Mouse (Mus musculus) retina, postnatal 1 day (tissue): ENCODE data around the gene Speer4c.
"Not testable (repeated sequence)": the region's sequence is repeated elsewhere in the genome, so short reads cannot be mapped to it uniquely, and the experiment has no call there.

ENCODE experiments used
- DNase-seq: peaks from one replicate; pipeline ENCODE4 v3.0.0-alpha.2; 2012

The Speer4c gene

DNA sequence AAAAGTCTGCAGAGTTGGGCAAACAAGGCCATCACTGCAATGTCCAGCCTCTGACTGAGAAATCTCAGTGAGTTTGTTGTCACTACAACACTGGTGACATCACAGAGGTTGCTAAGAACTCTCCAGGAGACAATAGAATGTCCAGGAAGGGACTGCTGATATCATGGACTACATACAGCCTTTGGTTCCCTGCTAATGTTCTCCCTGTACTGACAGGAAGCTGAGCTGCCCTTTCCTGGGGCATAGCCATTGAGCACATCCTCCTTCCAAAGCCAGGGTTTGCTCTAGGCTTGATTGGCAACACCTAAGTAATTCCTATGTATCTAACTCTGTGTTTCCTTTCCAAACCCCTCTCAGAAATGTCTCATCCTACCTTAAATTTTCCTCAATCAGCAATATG is at the start of gene Speer4c:
Speer4c (minus strand) TSS at position 101 of the 400 bp plus-strand sequence.
- not testable (repeated sequence) for DNase-seq

DNA sequence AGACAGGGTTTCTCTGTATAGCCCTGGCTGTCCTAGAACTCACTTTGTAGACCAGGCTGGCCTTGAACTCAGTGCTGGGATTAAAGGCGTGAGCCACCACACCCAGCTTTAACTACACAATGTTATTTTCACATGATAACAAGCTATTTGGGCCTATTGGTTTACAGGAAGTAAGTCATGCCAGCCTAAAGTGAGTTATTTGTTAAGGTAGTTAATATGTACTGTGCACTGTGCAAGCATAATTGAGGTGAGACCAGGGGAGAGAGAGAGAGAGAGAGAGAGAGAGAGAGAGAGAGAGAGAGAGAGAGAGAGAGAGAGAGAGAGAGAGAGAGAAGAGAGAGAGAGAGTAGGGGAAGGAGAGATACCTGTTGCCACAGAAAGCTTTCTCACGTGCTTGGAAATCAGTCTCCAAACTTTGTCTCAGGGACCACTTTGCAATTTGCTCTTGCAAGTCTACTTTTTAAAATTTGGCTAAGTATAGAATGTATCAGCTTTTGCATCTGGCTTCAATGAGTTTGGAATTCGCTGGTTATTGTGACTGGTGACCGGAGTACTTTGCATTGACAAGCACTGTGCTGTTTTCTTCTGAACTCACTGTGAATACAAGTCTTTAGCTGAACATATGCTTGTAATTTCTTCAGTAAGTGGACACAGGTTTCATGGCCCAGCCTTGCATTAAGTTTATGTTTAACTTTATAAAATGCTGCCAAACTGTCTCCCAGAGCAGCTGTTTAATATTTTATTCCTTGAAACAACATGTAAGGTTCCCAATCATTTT is 33.6 kb upstream of the Speer4c start:
- no peak for DNase-seq

DNA sequence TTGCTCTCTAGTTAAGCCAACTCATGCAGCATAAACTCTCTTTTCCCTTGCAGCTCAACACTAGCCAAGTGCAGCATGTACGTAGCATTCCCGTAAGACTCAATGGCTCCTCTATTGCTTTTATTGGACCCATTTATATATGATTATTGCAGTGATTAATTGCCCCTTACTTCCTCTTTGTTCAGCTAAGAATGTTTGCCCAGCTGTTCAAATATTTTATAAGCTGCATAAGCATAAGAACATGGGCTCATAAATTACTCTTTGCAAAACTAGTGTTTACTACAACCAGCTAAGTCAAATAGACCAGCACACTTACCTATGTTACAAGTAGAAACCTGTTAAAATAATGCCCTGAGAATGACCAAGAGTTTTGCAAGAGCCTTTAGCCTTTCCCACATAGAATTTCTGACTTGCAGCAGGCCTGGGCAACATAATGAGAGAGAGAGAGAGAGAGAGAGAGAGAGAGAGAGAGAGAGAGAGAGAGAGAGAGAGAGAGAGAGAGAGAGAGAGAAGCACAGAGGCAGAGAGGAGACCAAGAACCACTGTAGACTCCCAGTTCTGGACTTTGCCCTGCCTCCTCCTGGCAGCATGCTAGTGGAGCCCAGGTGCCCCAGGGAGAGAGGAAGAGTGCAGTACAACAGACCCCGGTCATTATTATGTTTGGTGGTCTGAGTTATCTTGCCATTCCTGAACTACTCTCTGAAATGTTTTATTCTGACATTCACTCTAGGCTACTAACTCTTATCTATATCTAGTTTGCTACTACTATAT is 20.2 kb upstream of the Speer4c start:
- DNase-seq, result no peak

DNA sequence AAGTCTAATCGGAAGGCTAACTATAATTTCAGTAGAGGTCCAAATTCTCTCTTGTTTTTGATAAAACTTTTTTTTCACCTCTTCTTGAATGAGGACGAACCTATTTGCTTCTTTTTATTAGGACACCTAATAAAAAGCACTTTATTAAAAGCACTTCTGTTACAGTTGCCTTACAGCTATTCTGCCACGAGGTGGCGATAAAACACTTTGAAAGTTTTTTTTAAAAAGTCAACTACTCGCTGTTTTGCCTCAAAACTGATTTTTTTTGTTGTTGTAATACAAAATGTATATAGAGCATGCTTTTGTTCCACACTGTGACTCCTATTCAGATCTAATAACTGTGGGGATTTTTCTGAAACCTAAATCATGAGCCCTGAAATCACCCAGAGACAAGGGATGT is 11.2 kb downstream of the Speer4c start:
- not testable (repeated sequence) for DNase-seq

DNA sequence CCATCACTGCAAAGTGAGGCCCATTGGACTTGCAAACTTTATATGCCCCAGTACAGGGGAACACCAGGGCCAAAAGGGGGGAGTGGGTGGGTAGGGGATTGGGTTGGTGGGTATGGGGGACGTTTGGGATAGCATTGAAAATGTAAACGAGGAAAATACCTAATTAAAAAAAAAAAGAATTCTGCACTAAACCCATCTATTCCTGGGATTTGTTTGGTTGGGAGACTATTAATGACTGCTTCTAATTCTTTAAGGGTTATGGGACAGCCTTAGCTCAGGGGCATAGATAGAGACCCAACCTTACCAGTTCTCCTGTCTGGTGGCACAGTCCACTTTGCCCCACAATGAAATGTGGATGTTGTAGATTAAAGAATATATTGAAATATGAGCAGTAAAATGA is 16.4 kb downstream of the Speer4c start:
- not testable (repeated sequence) for DNase-seq

DNA sequence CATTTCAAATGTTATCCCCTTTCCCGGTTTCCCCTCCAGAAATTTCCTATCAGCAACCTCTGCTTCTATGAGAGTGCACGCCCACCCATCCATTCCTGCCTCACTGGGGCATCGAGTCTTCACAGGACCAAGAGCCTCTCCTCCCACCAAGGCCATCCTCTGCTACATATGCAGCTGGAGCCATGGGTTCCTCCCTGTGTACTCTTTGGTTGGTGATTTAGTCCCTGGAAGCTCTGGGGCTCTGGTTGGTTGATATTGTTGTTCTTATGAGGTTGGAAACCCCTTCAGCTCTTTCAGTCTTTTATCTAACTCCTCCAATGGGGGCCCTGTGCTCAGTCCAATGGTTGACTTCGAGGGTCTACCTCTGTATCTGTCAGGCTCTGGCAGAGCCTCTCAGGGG is 22.2 kb downstream of the Speer4c start:
- DNase-seq, result not testable (repeated sequence)

DNA sequence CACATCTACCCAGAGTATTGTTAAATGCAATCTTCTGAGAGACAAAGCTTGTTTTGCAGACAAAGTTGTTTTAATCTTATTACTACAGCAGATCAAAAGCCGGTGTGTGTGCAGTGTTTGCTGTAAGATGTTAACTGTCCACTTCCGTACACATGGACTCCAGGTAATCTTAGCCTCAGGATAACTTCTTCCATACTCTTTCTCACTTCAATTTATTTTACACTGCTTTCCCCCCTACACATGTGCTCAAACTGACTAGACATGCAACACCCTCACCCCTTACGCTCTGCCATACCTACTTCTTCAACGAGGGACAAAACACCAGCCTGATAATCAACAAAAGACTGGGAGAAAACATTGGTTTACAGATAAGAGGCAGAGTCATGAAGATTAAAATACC is 23.2 kb downstream of the Speer4c start:
- not testable (repeated sequence) for DNase-seq

DNA sequence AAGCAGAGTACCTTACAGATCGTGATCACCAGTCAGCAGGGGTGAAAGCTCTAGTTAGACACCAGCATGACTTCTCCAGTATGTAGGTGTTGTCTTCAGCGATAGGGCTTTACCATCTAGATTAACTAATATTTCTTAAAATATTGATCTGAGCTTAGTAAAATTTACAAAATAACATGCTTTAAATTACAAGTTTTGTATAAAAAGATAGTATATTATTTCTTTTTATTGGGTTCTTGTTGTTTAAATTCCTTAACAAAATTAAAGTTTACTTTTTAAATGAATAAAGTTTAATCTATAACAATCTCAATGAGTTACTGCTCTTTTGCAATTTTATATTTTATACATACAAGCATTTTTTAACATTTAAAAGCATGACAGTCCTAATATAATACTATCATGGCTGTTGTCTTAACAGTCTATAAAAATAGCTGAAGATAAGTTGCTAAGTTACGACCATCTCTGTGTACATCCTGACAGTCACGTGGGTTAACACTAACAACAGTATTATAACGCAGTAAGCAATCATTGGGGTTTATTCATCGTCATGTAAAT is 24.3 kb downstream of the Speer4c start:
- not testable (repeated sequence) for DNase-seq

DNA sequence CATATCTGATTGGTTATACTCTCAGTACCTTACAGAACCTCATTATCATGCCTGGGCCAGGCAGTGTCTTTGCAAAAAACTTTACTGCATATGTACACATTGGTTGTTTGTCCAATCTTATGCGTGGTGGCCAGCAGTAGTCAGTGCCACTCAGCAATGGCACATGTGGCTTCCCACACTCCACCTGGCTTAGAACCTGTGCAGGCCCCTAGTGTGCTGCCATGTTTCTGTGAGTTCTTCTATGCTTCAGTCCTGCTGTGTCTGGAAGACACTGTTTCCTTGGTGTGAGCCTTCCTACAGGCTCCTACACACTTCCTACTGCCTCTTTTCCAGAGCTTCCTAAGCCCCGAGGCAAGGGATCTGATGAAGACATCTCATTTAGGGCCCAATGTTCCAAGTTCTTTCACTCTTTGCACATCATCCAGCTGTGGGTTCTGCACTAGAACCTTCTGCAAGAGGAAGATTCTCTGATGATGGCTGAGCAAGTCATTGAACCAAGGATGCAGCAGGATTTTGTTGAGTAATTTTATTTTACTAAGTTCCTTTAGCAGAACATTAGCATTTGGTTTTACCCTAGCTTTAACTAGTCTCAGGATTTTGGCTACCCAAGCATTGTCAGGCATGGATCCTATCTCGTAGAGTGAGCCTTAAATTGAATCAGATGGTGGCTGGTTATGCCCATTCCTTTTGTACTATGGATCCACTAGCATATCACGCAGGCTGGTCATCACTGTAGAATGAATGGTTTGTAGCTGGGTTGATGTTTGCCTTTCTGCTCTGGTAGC is 25.0 kb downstream of the Speer4c start:
- DNase-seq, result not testable (repeated sequence)

DNA sequence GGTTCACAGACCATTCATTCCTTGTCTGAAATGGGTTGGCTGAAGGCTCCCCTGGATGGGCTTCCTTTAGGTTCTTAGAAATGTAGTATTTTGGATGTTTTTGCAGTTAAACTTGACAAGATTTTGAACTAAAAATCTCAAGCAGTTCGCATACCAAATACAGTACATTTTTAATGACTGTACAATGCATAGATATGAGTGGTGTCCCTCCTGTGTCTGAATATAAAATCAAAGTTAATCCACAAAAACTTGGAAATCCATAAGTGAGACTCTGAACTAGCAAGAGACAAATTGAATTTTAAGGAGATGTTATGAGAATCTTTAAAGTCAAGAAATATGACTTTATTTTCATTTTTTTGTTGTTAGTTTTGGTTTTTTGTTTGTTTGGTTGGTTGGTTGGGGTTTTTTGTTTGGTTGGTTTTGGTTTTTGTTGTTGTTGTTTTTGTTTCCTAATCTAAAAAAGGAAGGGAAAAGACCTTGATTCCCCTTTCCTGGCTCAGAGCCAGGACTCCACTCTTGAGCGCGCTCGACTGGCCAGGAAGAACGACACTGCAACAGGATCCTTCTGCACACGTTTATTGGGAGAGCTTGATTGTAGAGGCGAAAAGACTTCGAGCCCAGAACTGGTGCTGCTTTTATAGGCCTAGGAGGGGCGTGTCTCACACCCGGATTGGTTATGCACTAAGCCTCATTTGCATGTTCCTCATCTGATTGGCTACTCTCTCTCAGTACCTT is 32.6 kb downstream of the Speer4c start:
- DNase-seq, result not testable (repeated sequence)

DNA sequence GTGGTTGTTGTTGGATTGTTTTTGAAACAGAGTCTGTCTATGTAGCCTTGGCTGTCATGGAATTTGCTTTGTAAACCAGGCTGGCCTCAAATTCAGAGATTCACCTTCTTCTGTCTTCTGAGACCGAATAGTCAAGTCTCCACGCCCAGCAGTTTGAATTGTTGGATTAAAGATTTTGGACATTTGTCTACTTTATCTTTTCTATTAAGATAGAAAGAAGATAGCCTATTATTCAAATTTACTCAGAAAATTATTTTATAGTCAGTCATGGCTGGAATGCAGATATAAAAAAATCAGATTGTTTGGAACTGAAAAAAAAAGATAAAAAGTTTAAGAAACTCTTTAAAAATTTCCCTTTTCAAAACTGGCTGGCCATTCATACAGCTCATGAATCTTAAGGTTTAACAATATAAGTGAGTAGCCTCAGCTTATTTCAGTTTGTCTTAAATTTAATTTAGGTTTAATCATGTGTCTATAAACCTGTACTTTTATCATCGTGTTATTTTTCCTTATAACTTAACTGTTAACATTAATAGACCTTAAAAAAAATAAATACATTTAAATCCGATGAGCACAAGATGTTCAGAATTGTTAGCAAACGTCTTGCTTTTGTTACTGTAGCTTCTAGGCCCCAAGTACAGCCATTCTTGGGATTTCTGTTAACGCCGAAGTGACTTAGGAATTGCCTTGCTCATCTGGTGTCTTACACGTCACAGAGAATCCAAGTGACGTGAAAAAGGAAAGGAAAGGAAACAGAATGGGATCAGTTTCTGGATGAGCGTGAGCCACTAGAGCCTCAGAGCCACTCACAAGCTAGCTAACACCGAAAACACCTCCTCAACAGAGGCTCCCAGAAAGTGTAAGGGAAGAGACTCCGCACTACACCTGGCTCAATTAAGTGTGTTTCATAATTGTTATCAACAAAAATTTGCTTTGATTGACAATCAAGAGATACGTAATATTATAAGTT is 33.8 kb downstream of the Speer4c start:
- DNase-seq, result not testable (repeated sequence)

DNA sequence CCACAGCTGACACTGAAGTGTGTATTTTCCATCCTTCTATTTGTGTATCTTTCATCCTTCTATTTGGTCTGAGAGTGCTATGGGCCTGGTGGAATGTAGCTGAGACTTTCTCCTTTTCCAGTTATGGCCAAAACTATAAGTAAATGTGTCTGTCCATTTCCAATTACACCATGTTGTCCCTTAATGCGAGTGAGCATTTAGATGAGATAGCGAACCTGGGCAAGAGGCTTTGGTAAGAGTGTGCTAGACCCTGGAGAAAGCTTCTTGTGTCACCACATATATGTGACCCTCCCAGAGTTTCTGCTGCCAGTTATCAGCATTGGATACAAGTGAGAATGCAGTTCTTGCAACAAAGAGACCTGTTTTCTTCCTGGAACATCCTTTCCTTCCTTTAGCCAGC is 35.2 kb downstream of the Speer4c start:
- not testable (repeated sequence) for DNase-seq

DNA sequence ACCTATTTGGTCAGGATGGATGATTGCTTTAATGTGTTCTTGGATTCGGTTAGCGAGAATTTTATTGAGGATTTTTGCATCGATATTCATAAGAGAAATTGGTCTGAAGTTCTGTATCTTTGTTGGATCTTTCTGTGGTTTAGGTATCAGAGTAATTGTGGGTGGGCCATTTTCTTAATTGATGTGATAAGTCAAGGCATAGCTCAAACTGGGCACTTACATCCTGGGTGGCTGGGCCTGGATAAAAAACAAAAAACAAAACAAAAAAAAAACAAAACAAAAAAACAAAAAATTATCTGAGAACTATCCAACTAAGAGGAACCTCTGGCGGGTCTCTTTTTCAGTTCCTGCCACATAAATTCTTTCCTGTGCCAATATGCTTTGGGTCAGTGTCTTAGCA is 36.3 kb downstream of the Speer4c start:
- not testable (repeated sequence) for DNase-seq

DNA sequence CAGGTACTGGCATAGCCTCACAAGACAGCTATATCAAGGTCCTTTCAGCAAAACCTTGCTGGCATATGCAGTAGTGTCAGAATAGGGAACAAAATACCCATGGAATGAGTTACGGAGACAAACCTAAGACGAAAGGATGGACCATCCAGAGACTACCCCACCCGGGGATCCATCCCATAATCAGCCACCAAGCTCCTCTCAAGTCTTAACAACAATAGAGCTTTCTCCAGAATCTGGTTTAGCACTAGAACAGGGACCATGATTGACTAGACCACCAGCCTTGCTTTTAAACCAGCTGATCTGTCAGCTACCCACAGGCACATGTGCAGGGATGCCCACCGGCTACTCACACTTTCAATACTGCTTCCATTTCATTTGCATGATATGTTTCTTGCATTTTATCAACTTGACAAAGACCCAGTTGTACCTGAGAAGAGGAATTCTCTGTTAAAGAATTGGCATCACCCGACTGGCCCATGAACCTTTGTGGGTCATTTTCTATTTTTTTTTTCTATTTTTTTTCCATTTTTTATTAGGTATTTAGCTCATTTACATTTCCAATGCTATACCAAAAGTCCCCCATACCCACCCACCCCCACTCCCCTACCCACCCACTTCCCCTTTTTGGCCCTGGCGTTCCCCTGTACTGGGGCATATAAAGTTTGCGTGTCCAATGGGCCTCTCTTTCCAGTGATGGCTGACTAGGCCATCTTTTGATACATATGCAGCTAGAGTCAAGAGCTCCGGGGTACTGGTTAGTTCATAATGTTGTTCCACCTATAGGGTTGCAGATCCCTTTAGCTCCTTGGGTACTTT is 39.4 kb downstream of the Speer4c start:
- DNase-seq, result not testable (repeated sequence)

DNA sequence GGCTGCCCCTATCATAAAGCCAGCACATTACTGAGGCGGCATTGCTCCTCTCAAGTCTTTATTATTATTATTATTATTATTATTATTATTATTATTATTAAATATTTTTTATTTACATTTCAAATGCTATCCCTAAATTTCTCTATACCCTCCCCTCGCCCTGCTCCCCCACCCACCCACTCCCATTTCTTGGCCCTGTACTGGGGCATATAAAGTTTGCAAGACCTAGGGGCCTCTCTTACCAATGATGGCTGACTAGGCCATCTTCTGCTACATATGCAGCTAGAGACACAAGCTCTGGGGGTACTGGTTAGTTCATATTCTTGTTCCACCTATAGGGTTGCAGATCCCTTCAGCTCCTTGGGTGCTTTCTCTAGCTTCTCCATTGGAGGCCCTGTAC is 40.1 kb downstream of the Speer4c start:
- not testable (repeated sequence) for DNase-seq

DNA sequence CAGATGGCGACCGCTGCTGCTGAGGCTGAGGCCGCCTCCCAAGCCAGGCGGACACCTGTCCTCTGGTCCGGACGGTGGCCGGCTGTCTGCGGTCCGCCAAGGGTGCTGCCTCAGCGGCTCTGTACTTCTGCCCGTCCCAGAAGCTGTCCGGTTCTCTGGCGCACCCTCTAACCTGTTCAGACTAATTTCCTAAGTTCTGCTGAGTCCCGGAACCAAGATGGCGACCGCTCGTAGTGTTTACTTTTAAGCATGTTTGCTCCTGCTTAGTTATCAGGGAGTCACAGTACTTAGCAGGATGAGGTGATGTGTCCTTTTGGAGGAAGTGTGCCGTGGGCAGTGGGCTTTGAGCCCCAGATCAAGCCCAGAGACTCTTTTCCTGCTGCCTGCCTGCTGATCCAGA is 43.3 kb downstream of the Speer4c start:
- not testable (repeated sequence) for DNase-seq

DNA sequence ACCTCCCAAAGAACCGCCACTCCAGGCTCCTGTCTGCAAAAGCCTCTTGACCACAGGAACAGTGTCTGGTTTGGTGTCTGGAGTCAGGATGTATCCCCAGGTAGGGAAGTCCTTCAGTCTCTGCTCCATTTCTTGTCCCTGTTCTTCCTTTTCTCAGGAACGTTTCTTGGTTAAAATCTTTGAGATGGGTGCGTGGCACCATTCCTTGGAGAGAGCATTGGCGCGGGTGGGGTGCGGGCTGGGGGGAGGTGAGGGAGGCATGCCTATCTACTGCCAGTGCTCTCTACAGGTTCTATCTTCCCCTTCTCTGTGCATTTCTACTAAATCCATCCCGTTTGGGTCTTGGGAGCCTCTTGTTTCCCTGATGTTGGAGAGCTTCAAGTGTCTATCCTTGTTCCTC is 50.2 kb downstream of the Speer4c start:
- not testable (repeated sequence) for DNase-seq
